Mouse (Mus musculus): ENCODE data around the gene Galt. TPM values are rescaled to one million over a fixed set of nuclear protein-coding genes. Genes with fewer than 3 reads are reported as not detected.
"Not testable (repeated sequence)": the region's sequence is repeated elsewhere in the genome, so short reads cannot be mapped to it uniquely, and the experiment has no call there.

The Galt gene
- polyA plus RNA-seq, 1 experiment from 2014 or later: 45.5 TPM

GRCm38 (mm10) chr4:41781748-41782485, 26.9 kb downstream of the Galt start:
- not testable (repeated sequence) for ATAC-seq (ENCODE audit: insufficient number of reproducible peaks, low FRiP score, low TSS enrichment, low read depth); H3K36me3 ChIP-seq; H3K9me3 ChIP-seq (replicated peaks); H3K4me1 ChIP-seq; H3K27me3 ChIP-seq; H3K4me3 ChIP-seq (replicated peaks); H3K27ac ChIP-seq (replicated peaks); H3K9ac ChIP-seq
- 8% methylated on average over 15 of the region's 21 CpGs for WGBS
- H3K4me2 ChIP-seq (replicated peaks): peak overlapping the region; percentile 22; the same call in 1 of the 2 replicates

- WGBS: 20% methylated on average over 4 of the region's 4 CpGs
- not testable (repeated sequence) for H3K9me3 ChIP-seq (replicated peaks); H3K9ac ChIP-seq; H3K27ac ChIP-seq (replicated peaks); H3K36me3 ChIP-seq; H3K4me3 ChIP-seq (replicated peaks); H3K4me1 ChIP-seq; ATAC-seq (ENCODE audit: insufficient number of reproducible peaks, low FRiP score, low TSS enrichment, low read depth); H3K27me3 ChIP-seq; H3K4me2 ChIP-seq (replicated peaks)
These were observed 27.7 kb downstream of the Galt start for GRCm38 (mm10) chr4:41782711-41783110.

DNA sequence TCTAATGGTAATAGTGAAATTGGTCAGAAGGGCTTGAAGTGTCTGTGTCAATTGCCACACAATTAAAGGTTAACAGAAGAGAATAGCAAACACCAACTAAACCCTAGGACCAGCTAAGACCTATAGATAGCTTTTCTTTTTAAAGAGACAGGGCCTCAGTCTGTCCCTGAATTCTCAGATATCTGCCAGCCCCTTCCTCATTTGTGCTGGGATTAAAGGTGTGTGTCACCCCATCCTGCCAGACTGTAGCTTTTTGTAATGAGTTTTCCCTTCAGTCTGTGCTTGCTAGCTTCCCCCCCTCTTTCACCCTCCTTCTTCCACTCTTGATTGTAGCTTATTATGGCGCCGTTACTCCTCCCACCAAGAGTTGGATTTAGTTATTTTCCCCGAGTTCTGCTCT, 28.2 kb downstream of the Galt start:
- not testable (repeated sequence) for H3K9me3 ChIP-seq (replicated peaks); H3K4me2 ChIP-seq (replicated peaks); H3K27ac ChIP-seq (replicated peaks); H3K9ac ChIP-seq; ATAC-seq (ENCODE audit: insufficient number of reproducible peaks, low FRiP score, low TSS enrichment, low read depth); H3K36me3 ChIP-seq; H3K27me3 ChIP-seq; H3K4me3 ChIP-seq (replicated peaks); H3K4me1 ChIP-seq
- 25% methylated on average over 3 of the region's 3 CpGs for WGBS

Other genes starting within 250 kb of the Galt start
- gene 1110017D15Rik, start 237.9 kb upstream of the Galt start, polyA plus RNA-seq (2015; fragmentation: Nextera tagmentation; extraction: Ambion mirVana): 15.1 and 31.4 TPM in 2 replicates
- 3.2 and 3.6 TPM in 2 replicates for gene Fam219a, start 185.7 kb upstream of the Galt start, polyA plus RNA-seq (2015; fragmentation: Nextera tagmentation; extraction: Ambion mirVana)
- 3.3 and 4.6 TPM in 2 replicates for gene Dnaic1, start 185.5 kb upstream of the Galt start, polyA plus RNA-seq (2015; fragmentation: Nextera tagmentation; extraction: Ambion mirVana)
- 23.8 and 27.3 TPM in 2 replicates for gene Enho, start 114.9 kb upstream of the Galt start, polyA plus RNA-seq (2015; fragmentation: Nextera tagmentation; extraction: Ambion mirVana)
- 16.2 and 19.0 TPM in 2 replicates for gene Cntfr, start 58.1 kb upstream of the Galt start, polyA plus RNA-seq (2015; fragmentation: Nextera tagmentation; extraction: Ambion mirVana)
- gene Il11ra1, start 55.2 kb upstream of the Galt start, polyA plus RNA-seq (2015; fragmentation: Nextera tagmentation; extraction: Ambion mirVana): 407 and 429 TPM in 2 replicates
- 70.0 and 79.8 TPM in 2 replicates for gene Rpp25l, start 41.7 kb upstream of the Galt start, polyA plus RNA-seq (2015; fragmentation: Nextera tagmentation; extraction: Ambion mirVana)
- gene Dctn3, start 32.1 kb upstream of the Galt start, polyA plus RNA-seq (2015; fragmentation: Nextera tagmentation; extraction: Ambion mirVana): 139 and 146 TPM in 2 replicates
- 0.12 and 0.16 TPM in 2 replicates for gene Arid3c, start 24.1 kb upstream of the Galt start, polyA plus RNA-seq (2015; fragmentation: Nextera tagmentation; extraction: Ambion mirVana)
- 75.9 and 79.7 TPM in 2 replicates for gene Sigmar1, start 929 bp downstream of the Galt start, polyA plus RNA-seq (2015; fragmentation: Nextera tagmentation; extraction: Ambion mirVana)
- 36.5 and 43.8 TPM in 2 replicates for gene Ccl27a, start 19.0 kb downstream of the Galt start, polyA plus RNA-seq (2015; fragmentation: Nextera tagmentation; extraction: Ambion mirVana)
- 39.2 and 41.8 TPM in 2 replicates for gene Gm21541, start 148.4 kb downstream of the Galt start, polyA plus RNA-seq (2015; fragmentation: Nextera tagmentation; extraction: Ambion mirVana)
- gene Gm20878, start 186.3 kb downstream of the Galt start, polyA plus RNA-seq (2015; fragmentation: Nextera tagmentation; extraction: Ambion mirVana): 2.6 and 3.7 TPM in 2 replicates
- gene Fam205a4, start 210.8 kb downstream of the Galt start, polyA plus RNA-seq (2015; fragmentation: Nextera tagmentation; extraction: Ambion mirVana): 0.28 and 0.34 TPM in 2 replicates

All from embryonic facial prominence, embryonic 15.5 days (tissue).